Mouse (Mus musculus): ENCODE measurements around the gene Iqgap2. TPM values are rescaled to one million over a fixed set of nuclear protein-coding genes. Genes with fewer than 3 reads are reported as not detected.

Iqgap2 gene
- total RNA-seq, 2 experiments from 2014 or later: 10.2 to 11.5 TPM

DNA sequence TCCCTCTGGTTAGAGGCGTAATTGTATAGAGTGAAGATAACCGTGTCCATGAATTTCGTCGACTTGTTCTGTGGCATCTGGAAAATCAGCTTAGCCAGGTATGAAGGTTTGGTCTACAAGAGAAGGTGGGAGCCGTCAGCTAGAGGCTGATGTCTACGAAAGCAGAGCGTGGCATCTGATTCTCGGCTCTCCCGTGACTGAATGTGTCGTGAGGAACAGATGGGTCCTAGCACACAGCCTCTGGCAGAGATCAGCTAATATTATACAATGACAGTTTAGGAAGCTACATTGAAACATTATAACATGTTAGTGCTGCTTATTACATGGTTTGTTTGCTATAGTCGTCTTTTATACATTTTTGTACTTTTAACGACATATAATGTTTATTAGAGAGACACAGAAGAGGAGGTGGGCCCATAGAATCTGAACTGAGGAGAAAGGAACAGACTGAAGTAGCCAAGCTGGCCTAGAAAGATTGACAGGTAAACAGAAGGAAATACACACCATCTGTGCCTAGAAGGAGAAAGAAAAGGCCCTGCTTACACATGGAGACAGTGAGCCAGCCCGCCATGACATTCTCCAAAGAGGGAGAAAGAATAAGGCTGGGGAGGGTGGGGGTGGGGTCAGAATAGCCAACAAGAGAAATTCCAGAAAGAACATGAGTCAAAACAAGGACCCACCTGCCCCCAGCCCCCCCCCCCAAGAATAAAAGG, 225.9 kb downstream of the Iqgap2 start:
- no peak for DNase-seq (ENCODE audit: low spot score in 2 of 2)

DNA sequence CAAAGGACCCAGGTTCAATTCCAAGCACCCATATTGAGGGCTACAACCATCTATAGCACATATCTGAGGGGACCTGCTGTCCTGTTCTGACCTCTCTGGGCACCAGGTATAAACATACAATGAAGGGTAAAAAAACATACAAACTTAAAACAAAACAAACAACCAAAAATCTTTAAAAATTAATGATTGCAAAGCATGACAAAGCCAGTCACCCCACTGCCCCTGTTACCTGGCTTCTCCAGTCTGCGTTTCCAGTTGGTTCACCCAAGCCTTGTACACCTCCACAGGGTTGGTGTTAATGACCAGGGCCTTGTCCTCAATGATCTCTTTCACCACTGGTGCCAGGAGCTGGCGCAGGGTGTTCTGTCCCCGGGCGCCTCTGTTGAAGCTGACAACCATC, 227.9 kb downstream of the Iqgap2 start:
- DNase-seq (ENCODE audit: low spot score in 2 of 2): no peak

DNA sequence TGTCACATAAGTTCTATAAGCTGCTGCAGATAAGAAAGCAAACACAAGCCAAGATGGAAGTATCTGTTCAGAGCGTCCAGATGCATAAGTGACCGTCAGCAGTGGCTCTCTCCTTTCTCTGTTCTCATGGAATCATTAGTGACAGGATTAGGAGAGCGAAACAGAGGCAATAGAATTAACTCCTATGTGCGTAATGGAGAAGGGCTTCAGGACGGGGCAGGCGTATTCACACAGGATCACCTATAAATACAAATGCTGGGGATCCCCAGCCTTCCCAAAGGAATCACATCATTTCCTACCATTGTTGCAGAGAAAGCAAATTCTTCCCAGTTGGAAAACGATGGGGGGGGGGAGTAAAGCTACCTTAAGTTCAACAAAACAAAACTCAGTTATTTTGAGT, 232.3 kb downstream of the Iqgap2 start:
- no peak for DNase-seq (ENCODE audit: low spot score in 2 of 2)

DNA sequence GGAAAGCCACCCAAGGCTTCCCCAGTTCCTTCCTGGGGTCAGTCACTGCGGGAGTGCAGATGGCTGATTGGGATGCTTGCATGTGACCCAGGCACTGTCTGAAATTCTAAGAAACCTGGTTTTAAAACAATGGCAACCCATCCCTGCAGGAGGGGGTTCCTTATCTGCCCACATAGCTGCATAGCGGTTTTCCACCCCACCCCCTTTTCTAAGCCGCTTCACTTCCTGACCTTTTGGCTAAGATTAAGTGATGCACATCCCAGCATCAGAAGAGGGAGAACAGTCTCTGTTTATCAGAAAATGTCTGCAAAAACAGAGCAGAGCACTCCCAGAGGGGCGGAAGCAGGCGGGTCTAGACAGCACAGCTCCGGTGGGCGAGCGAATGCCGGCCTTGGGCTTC, 234.6 kb downstream of the Iqgap2 start:
- no peak for DNase-seq (ENCODE audit: low spot score in 2 of 2)

DNA sequence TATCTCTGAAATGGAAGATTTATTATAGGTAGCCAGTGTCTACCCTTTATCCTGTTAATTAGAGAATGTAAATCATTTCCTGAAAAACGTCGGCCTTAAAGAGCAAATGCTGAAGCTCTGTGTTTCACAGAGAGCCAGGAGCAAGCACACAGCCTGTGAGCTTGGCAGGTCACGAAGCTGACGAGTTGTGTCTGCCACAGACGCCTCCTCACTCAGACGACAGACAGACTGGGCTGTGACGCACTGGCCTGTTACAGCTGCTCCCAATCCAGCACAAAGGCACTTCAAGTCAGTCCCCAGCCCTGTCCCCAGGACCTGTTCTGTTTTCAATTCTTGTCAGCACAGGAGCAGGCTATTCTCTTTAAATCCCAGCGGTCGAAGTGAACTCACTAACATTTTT, 236.4 kb downstream of the Iqgap2 start:
- DNase-seq (ENCODE audit: low spot score in 2 of 2): no peak

DNA sequence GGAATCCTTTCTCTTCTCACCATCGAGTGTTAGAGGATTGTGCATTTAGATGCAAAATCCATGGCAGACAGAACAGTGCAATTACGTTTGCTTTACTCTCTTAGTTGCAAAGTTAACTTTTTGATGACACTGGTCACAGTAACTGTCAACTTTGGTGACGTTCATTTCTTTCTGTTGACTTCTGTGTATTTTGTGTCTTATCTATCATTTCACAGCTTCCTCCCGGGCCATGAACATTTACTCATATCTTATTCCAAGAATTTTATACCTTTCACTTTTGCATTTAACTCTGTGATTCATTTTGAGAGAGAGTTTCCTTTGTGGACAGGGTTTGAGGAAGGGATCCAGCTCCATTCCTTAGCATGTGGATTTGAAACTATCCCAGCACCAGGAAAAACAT, 238.0 kb downstream of the Iqgap2 start:
- no peak for DNase-seq (ENCODE audit: low spot score in 2 of 2)

DNA sequence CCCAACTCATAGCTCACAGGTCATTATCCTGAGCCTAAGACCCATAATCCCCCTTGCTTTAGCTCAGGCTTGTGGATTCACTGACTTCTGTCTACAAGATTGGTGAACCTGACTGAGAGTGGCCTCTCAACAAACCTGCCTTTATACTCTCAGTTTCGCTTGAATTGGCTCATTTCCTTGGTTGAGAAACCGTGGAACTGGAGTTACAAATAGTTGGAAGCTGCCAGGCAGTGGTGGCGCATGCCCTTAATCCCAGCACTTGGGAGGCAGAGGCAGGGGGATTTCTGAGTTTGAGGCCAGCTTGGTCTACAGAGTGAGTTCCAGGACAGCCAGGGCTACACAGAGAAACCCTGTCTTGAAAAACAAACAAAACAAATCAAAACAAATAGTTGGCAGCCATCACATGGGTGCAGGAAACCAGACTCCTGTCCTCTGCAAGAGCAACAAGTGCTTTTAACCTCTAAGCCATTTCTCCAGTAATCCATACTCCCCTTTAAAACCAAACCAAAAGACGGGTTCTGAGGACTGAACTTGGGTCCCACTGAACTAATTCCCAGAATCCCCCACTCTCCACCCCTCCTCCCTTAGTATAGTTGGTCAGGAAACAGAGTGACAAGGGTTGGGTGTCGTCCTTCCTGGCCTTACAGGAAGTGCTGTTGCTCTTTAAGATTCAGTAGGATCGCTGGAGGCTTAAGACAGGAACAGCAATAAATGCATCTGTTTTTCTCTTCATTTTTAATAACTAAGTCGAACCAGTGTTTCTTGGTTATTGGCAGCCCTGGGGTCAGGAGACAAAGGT, 239.7 kb downstream of the Iqgap2 start:
- no peak for DNase-seq (ENCODE audit: low spot score in 2 of 2)

DNA sequence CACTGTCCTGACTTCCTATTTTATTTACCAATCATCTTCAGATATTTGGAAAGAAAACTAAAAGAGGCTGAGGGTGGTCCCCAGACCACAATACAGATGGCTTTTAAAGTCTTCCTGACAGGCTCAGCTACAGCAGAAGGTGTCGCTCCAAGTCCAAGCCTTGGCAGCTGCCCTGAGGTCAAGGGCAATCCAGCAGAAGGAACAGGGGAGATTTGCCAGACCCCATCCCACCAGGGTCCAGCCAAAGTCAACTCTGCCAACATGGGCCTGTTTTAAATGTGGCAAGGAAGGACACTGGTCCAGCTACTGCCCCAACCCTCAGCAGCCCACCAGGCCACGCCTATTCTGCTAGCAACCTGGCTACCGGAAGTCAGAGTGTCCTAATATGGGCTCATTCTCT, 241.8 kb downstream of the Iqgap2 start:
- DNase-seq (ENCODE audit: low spot score in 2 of 2): no peak

DNA sequence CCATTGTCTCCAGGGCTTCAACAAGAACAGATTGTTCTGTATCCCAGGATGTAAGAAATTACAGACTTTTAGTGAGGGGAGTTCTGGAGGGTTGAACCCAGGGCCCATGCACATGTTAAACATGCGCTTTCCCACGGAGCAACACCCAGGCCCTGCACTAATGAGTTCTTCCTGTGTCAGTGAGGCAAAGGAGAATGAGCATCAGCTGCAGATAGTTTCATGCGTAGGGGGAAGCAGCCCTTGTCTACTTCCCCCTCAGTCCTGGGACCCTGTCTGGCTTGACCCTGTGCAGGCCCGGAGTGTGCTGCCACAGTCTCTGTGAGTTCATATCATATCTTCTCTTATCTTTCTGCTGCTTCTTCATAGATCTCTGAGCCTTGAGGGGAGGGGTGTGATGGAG, 244.5 kb downstream of the Iqgap2 start:
- no peak for DNase-seq (ENCODE audit: low spot score in 2 of 2)

DNA sequence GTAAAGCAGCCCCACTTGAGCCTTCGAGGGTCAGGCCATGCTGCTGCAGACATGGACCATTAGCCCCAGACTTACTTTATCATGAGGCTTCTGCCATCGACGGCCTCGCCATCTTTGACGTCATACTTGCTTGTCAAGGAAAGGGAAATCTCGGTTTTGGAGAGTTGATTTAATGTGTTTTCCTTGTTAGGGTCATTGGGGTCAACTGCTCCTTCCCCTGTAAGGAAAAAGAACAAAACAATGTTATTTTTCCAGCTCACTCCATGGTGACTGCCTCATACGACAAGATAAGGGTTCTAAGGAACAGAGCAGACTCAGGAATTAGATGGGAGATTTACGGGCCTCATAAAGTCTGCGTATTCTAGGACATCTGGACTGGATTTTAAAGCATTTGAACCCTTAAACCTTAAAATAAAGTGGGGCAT, 245.0 kb downstream of the Iqgap2 start:
- no peak for DNase-seq (ENCODE audit: low spot score in 2 of 2)

DNA sequence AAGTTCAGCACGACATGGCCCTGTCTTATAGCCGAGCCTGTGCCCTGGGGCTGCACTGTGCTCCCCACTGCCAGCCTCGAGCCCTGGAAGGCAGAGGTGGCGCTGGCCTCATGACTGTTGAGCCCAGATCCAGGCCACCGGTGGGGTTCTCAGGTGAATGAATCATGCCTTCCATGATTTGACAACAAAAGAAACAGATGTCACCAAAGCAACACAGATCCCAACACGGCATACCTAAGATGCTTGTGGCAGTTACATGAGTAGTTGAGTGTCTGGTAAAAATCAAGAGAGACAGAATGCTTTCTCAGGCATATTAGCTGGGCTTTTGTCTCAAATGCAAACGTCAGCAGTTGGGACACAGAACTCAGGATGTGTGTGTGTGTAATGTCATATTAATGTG, 248.0 kb downstream of the Iqgap2 start:
- no peak for DNase-seq (ENCODE audit: low spot score in 2 of 2)

DNA sequence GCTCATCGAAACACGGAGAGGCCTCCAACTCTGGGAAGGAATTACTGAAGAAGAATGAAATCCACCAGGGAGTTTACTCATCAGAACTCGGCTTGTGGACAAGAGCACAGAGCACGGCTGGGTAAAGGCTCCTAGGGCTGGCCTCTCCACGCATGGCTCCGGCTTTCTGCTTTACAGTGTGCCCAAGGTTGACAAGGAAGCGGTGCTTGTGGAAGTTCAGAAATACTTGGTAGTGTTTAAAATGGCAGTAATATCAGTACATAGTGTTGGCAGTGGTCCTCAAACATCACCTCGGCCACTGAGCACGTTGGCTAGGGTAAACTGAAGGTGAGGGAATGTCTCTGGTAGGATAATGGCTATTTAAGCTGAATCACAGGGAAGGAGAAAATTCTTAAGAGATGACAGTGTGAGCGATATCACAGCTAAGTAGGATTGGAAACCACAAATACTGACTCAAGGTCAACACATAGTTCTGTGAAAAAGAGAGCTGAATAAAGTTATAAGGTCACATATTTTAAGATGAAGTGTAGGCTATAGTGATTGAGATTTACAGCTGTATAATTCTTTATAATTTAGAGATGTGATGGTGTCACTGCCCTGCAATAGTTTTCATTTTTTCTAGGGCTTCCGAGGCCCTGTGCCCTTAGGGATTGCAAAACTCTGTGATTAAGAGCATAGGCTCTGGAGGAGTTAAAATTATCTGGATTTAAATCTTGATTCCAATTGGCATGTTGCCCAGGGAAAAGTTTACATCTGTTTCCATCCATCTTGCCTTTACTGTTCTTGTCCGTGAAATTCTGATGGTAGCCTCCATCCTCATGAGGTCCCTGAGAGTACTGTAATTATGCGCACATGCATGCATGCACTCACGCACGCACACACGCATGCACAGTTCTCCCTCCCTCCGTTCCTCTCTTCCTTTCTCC, 250.4 kb downstream of the Iqgap2 start:
- DNase-seq (ENCODE audit: low spot score in 2 of 2): no peak

DNA sequence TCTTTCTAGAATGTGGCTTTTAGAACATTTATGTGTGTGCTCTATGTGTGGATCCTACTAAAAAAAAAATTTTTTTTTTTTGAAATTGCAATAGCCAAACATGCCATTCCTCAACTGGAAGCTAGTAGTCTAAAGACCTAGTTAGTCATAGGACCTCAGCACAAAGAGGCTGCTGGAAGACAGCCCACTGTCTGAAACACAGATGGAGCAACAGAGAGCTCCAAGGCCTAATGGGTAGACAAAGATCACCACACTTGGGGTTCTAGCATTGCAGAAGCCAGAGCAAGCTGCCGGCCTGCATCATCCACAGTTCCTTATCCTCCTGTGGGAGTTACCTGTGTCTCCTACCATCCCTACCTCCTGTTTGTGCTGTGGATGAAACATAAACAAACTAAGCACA, 251.3 kb downstream of the Iqgap2 start:
- DNase-seq (ENCODE audit: low spot score in 2 of 2): no peak

DNA sequence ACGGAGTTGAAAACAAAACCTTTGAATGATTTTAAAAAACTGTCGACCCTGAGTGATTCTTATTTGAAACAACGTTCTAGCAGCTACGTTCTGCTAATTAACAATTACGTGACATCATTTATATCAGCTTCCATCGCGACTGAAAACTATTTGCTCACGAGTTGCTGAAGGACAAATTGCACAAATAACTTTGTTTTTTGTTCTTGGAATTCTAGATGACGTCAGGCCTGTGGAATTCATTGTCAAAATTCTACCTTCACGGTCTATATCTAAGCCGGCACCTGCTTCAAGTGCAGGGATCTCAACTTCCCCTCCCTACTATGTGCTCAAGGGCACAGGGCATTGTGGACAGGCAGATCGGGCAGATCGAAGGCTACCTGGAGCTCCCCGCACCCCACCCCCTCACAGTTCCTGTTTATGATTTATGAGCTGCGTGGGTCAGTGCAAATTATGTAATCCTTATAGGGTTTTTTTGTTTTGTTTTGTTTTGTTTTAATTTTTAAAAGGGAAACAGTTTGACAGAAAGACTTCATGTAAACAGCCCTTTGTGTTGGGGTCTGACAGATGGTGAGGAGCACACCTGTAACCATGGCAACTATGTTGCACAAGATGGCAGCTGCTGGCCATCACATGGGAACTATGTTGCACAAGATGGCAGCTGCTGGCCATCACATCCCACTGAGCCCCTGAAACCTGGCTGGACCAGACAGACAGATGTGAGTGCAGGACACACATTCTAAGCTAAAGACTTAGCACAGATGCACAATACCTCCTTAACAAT, 252.2 kb downstream of the Iqgap2 start:
- no peak for DNase-seq (ENCODE audit: low spot score in 2 of 2)

DNA sequence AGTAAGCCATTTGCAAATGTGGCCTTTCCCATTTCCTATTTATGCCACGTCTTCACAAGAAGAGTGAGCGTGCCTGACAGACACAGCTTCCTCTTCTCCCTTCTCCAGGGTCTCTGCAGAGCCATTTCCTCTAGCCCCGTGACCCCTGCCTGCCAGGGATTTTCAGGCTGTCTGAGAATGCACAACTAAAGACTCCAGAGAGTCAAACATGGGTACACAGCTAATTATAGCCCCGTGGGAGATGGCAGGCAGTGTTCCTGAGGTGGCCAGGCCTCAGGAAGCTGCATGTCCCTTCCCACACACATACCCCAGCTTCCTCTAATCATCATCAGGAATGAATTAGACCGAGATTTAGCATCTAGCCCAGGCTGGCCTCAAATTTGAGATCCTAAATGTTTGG, 252.8 kb downstream of the Iqgap2 start:
- DNase-seq (ENCODE audit: low spot score in 2 of 2): no peak

DNA sequence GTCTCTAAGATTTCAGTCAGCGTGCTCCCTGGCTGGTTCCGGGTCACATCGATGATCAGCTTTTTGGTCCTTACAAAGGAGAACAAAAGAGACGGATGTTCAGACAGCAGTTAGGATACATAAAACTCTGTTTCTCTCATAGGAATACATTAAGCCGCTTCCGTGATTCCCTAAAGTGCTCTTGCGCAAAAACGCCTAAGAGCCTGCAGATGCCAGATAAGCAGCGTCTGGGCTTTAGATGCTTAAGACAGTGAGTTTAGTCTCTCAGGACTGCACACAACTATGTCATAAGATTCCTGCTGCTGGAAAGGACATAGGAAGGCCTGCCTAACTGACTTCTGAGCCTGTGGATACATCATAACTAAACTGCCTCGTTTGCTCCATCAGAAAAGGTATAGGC, 254.0 kb downstream of the Iqgap2 start:
- DNase-seq (ENCODE audit: low spot score in 2 of 2): no peak

DNA sequence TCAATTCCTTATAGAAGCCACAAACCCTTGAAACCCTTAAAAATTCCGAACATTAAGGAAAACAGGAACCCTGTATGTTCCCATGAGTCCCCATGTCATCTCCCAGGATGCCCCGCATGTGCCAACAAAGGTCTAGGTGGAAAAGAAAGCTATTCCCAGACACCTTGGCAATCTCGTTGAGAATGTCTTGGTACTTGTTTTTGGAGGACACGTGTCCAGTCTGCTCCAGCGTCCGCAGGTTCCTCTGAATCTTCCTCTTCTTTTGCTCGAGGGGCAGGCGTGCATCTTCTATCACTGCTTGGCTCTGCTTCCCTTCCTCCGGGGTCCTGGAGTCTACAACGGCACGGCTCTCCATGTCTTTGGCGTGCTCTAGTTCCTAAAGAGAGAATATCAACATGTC, 256.4 kb downstream of the Iqgap2 start:
- DNase-seq (ENCODE audit: low spot score in 2 of 2): no peak

DNA sequence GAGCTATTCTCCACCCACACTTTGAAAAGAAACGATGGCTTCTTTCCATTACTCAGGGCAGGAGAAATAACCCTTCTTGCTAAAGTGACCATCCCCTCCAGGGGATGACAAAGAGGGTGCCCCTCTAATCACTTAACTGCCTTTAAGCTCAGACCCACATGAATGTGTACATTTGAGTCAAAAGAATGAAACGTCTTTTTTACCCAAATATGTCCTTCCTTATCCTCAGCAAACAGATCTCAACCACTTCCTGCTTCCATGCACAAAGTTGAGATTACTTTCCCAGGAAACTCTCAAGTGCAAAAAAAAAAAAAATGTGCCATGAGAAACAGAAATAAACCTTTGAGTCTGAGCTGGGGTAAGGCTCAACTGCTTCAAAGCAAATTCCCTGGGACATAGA, 257.3 kb downstream of the Iqgap2 start:
- DNase-seq (ENCODE audit: low spot score in 2 of 2): no peak

DNA sequence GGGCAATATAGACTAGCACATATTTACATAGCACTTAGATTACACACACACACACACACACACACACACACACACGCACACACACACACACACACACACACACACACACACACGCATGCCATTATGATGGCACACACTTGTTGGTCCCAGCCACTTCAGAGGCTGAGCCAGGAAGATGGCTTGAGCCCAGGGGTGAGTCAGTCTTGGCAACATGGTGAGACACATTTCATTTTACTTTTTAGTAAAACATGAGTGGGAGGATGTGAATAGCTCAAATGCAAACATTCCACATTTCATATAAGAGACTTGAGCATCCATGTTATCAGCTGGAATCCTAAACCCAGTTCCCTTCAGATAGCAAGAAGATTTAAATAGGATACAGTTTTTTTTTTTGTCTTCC, 258.3 kb downstream of the Iqgap2 start:
- peak in 1 of 2 experiments; percentile 35 for DNase-seq (ENCODE audit: low spot score in 2 of 2)

DNA sequence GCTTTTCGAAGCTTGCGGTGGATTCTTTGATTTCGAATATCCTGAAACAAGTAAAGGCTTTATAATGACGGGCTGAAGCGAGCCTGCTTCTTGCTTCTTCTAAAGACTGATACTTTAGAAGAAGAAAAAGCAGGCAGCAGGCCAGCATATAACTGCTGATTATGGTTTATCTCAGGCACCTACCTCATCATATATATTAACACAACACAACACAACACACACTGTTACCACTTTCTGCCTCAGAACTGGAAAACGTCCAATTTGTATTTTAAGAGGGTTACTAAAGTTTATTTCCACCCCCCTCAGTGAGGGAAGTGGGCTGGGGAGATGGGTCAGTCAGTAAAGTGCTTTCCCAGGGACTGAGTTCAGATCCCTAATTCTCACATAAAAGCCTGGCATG, 259.6 kb downstream of the Iqgap2 start:
- DNase-seq (ENCODE audit: low spot score in 2 of 2): no peak

DNA sequence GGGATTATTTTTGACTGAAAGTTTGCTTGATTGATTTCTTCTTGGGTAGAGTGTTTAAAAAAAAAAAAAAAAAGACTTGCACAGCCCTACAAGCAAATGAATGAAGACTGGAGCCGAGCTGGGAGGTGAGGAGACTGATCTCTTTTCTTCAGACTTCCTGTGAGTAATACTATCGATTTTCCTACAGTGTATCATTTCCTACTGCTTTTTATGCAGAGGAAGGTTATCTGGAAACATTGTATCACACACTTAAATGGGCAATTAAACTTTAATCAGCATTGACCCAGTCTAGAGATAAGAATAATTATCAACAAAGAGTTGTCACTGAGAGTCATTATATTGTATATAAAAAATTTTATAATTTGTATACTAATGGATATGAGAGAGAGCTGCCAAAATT, 261.0 kb downstream of the Iqgap2 start:
- no peak for DNase-seq (ENCODE audit: low spot score in 2 of 2)

Measured in gastrocnemius, postnatal 4 days (tissue).